Mouse (Mus musculus) erythroblast, embryonic 14.5 days (primary cell): Measurements from ENCODE around the gene Ptpre.

Experiments
- GATA1 ChIP-seq: IDR thresholded peaks from 2 replicates; pipeline ENCODE4 v1.6.1; 2012; ENCODE audit warnings: low read length, inconsistent platforms, mixed read lengths
- TAL1 ChIP-seq: IDR thresholded peaks from 3 replicates; pipeline ENCODE4 v1.6.1; 2012; ENCODE audit warnings: low read length, inconsistent platforms, mixed read lengths

DNA sequence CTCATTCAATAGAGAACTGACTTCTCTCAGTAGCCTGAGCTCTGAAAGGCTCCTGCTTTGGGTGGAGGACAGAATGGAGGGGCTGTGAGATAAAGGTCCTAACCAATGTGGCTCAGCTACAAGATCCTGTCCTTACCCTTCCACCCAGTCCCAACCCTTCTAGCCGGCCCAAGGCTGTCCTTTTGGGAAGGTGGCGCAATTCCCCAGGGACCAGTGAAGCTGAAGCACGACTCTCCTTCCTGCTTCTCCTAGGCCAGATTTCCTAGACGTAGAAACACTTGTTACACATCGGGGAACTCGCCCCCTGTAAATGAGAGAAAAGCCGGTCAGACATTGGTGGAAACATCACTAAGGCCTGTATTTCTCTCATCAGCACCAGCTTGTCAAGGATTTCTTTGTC lies 126.9 kb downstream of the Ptpre start:
- TF ChIP-seq GATA1 (no peak), TAL1 (no peak)
